Mouse (Mus musculus): ENCODE measurements around the gene Arhgef26.

DNA sequence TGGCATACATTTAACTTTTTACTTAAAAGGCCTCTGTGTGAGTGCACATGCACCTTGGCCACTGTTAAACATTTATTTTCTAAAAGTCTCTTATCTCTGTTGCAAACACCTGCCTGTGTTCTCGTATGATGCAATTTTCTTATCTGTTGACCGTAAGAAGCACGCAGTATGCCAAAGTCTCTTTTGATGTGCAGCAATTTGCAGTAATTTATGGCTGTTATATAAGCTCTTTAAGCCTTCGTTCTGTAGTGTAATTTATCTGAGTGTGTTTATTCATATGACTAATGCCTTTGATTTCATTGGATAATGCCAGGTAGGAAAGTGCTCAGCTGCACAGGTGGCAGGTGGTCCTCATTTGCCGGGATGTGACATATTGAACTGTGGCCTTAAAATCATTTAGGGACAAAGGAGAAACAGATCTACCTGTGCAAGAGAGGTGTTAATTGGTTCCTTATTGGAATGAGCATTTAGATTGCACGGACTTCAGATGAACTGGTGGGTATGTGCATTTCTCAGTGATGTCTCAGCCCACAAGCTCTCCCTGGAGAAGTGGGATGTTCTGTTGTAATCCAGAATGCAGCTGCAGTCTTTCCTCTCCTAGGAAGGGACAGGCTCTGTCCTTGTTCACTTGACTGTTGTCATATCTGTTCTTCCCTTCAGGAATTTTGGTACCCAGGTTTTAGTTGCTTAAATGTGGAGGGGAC, 10.5 kb downstream of the Arhgef26 start:
- TF ChIP-seq CTCF (IDR thresholded peaks at IDR 0.05; ENCODE audit: borderline replicate concordance, extremely low read depth, insufficient read depth, insufficient read length) (no peak), POLR2A (IDR thresholded peaks at IDR 0.05; ENCODE audit: borderline replicate concordance, extremely low read depth, insufficient read depth, insufficient read length, poor library complexity, severe bottlenecking) (no peak)

All from brain, embryonic 14.5 days (tissue).